Mouse (Mus musculus) lung, embryonic 14.5 days (tissue): ENCODE results near the gene Fndc9. TPM values are rescaled to one million over a fixed set of nuclear protein-coding genes. Genes with fewer than 3 reads are reported as not detected.

Source experiments
- ATAC-seq: fragments of 200-750 bp; cut with Nextera tagmentation; 2 replicates; pipeline ENCODE4 v1.8.0; 2017; ENCODE audit warnings: mild to moderate bottlenecking, moderate TSS enrichment, moderate library complexity; ENCODE audit not compliant: insufficient read depth
- DNase-seq: peaks from one replicate; pipeline ENCODE4 v3.0.0-alpha.2; 2015
- H3K27ac ChIP-seq: fragments of 300-500 bp; sonication (generic); 2 replicates; pipeline ENCODE4 v1.5.1; 2014; ENCODE audit warnings: low read depth, mild to moderate bottlenecking, moderate library complexity
- H3K27me3 ChIP-seq: fragments of 300-500 bp; sonication (generic); 2 replicates; pipeline ENCODE4 v1.6.1; 2014; ENCODE audit warnings: low read length, control low read depth; ENCODE audit not compliant: insufficient read depth
- H3K36me3 ChIP-seq: fragments of 300-500 bp; sonication (generic); 2 replicates; pipeline ENCODE4 v1.6.1; 2014; ENCODE audit warnings: control low read depth; ENCODE audit not compliant: insufficient read depth
- H3K4me1 ChIP-seq: fragments of 300-500 bp; sonication (generic); 2 replicates; pipeline ENCODE4 v1.6.1; 2014; ENCODE audit warnings: antibody characterized with exemption, control low read depth; ENCODE audit not compliant: insufficient read depth
- H3K4me2 ChIP-seq: fragments of 300-500 bp; sonication (generic); 2 replicates; pipeline ENCODE4 v1.6.1; 2014; ENCODE audit warnings: mild to moderate bottlenecking
- H3K4me3 ChIP-seq: fragments of 300-500 bp; sonication (generic); 2 replicates; pipeline ENCODE4 v1.5.1; 2014; ENCODE audit warnings: low read depth, low read length
- H3K9ac ChIP-seq: fragments of 300-500 bp; sonication (generic); 2 replicates; pipeline ENCODE4 v1.6.1; 2014
- H3K9me3 ChIP-seq: fragments of 300-500 bp; sonication (generic); 2 replicates; pipeline ENCODE4 v1.6.1; 2016; ENCODE audit warnings: low read depth, low read length, control low read depth
- CTCF ChIP-seq: IDR thresholded peaks from 2 replicates; pipeline ENCODE4 v1.5.1; 2016; ENCODE audit warnings: antibody characterized with exemption, low read depth
- WGBS: fragments of 180-500 bp; shearing (Covaris S2); extraction: QIAGEN DNeasy Blood & Tissue Kit; methylation state at CpG from one replicate; pipeline ENCODE4 v1.1.7; 2014; 5-methylcytosine and 5-hydroxymethylcytosine counted together
- polyA plus RNA-seq: library from polyadenylated mRNA; unstranded; fragments of >200 nt; fragmentation: Nextera tagmentation; extraction: Ambion mirVana; gene quantifications from 2 replicates; pipeline ENCODE4 v1.2.1, GENCODE M21; 2014

Gene Fndc9
- 0.08 TPM in 1 of 2 replicates, not detected in the other for polyA plus RNA-seq

DNA sequence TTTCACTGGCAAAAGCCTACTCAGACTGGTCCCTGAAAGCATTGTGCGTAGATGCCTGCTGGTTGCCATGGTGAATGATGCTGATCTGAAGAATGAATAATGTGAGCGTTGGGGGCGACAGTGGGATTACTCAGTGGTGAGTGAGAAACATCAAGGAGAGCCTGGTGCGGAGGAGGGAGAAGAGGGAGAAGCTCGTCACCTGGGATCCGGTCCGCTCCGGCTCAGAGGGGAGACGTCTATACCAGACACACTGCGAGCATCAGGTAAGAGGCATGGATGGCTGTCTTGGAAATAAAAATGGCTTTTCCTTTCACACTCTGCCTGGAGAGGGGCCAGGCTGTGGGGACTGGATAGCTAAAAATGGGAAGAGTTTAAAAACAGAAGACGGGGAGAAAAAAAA lies at the start of gene Fndc9:
Gene Fndc9, plus strand, starts transcription at position 198 of the 400 bp plus-strand sequence.
- H3K4me2 ChIP-seq, result no peak within 1 kb of the TSS

DNA sequence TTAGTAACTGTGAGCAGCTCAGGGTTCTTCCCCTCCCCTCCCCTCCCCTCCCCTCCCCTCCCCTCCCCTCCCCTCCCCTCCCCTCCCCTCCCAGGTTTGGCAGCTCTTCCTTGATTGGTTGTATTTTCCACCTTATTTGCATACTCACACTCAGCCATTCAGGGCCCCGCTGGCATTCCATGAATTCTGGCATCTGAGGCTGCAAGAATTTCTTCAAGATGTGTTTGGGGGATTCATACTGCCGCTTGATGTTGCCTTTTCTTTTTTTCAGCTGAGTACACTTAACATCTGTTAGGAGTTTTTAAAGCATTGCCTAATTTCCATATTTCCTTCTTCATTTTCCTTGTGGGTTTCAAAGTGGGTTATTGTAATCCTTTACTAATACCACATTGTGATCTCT lies 47.0 kb upstream of the Fndc9 start:
- WGBS, result 49% methylated on average over 2 of the region's 2 CpGs
- Histone ChIP-seq H3K36me3 (no peaks in the 10 kb centered on the region), H3K27me3 (no peaks in the 10 kb centered on the region), H3K4me1 (0 out of 2 replicates have a peak, but pooled peaks cover 4% of the 10 kb centered on the region), H3K9me3 (no peaks in the 10 kb centered on the region), H3K27ac (no peak overlapping the region), H3K4me2 (no peak overlapping the region), H3K4me3 (no peak overlapping the region), H3K9ac (no peak overlapping the region)
- DNase-seq (peak; percentile 38), ATAC-seq (no peak)
- no peak for TF ChIP-seq CTCF

More for the DNA sequence above, at the start of gene Fndc9:
- TF ChIP-seq CTCF, result no peak
- ATAC-seq (no peak), DNase-seq (no peak)
- Histone ChIP-seq H3K9me3 (no peaks in the 10 kb centered on the region), H3K4me3 (no peak within 1 kb of the TSS), H3K4me1 (no peaks in the 10 kb centered on the region), H3K36me3 (no peaks in the 10 kb centered on the region), H3K27ac (no peak within 1 kb of the TSS), H3K27me3 (no peaks in the 10 kb centered on the region), H3K9ac (no peak within 1 kb of the TSS)
- WGBS, result 66% methylated on average over 11 of the region's 11 CpGs

DNA sequence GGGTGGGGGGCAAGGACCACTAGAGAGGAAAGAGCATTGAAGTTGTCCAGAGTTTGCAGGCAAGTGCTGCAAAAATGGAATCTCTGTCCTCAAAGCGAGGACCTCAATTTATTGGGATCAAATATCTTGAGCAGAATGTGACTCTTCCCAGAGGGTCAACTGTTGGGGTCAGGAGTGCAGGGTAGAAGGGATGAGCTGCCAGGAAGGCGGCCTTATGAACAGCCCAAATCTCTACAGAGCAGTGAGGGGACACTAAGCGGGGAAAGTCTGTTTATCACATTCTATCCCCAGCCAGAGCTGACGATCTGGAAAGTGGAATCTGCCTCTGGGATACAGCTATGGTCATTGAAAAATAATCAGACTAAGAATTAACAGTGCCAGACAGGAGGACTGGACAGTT lies 41.2 kb upstream of the Fndc9 start:
- H3K27ac ChIP-seq, result no peak overlapping the region
- H3K36me3 ChIP-seq, result no peaks in the 10 kb centered on the region
- no peaks in the 10 kb centered on the region for H3K27me3 ChIP-seq
- no peak for DNase-seq
- H3K9me3 ChIP-seq, result no peaks in the 10 kb centered on the region
- TF ChIP-seq CTCF, result no peak
- H3K9ac ChIP-seq, result no peak overlapping the region
- no peak overlapping the region for H3K4me3 ChIP-seq
- 0 out of 2 replicates have a peak, but pooled peaks cover 4% of the 10 kb centered on the region for H3K4me1 ChIP-seq
- ATAC-seq, result no peak
- no peak overlapping the region for H3K4me2 ChIP-seq
- WGBS, result 51% methylated on average over 4 of the region's 4 CpGs

DNA sequence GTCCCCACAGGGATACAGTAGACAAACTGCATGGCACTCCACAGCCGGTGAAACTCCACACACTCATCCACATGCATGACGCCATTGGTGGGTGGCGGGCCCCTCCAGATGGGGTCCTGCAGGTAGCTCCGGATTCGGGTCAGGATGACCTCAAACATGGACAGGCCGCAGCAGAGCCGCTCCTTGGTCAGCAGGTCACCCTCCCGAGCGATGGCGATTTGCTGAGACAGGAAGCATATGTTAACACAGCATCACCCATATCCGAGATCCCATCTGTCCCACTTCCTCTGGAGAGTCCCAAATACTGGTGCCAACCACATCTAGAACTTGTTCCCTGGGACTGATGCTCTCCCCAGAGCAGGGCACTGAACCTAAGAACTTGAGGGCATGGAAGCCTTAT lies 34.7 kb upstream of the Fndc9 start:
- no peak for ATAC-seq
- no peak overlapping the region for H3K4me3 ChIP-seq
- H3K27ac ChIP-seq, result no peak overlapping the region

DNA sequence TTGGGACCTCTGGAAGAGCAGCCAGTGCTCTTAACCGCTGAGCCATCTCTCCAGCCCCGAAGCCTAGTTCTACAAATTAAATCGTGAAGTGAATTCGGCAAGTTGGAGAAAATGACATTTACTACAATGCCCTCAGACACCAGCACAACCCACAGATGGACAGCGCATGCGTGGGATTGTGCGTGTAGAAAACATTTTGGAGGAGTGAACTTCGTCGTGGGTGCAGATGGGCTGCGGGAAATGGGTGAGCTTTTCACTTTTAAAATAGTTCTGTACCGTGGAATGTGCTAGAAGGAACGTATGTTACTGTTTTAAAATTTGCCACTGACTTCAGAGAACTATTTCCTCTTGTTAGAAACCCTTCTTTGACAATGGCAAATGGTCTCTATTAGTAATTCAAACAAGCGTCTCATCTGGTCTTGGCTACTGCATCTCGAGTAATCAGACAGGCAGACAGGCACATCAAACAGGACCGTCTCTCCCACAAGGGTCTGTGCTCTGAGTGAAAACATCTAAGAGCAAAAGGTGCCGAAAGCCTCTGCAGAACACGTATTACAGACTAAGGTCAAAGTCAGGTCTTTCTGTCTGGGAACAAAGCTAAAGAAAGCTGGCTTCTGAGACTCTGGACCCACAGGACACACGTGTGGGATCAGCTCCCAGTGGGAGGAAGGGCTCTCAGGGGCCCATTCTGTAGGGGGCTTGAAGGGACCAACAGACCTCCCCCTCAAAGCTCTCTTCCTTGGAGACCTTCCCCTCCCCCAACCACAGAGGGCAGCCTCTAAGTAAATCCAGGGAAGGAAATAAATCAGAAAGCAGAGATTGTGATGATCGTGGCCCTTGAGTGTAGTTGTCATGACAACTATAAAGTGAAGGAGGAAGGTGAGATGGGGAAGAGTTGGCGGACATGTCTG lies 33.4 kb upstream of the Fndc9 start:
- peak overlapping the region; percentile 52; the same call in 1 of the 2 replicates for H3K27ac ChIP-seq
- peak; percentile 11; the same call in 1 of the 2 replicates for ATAC-seq
- H3K4me3 ChIP-seq, result no peak overlapping the region
- H3K27me3 ChIP-seq, result no peaks in the 10 kb centered on the region
- no peak for TF ChIP-seq CTCF
- peak; percentile 18 for DNase-seq
- H3K36me3 ChIP-seq, result no peaks in the 10 kb centered on the region
- 40% methylated on average over 20 of the region's 20 CpGs for WGBS
- no peak overlapping the region for H3K9ac ChIP-seq
- 0 out of 2 replicates have a peak overlapping the region, but pooled peaks have one; percentile 4 for H3K4me2 ChIP-seq
- H3K4me1 ChIP-seq, result no peaks in the 10 kb centered on the region; the same call in 1 of the 2 replicates
- no peaks in the 10 kb centered on the region for H3K9me3 ChIP-seq

More for the DNA sequence above, 34.7 kb upstream of the Fndc9 start:
- WGBS, result 75% methylated on average over 11 of the region's 11 CpGs
- Histone ChIP-seq H3K9ac (no peak overlapping the region), H3K9me3 (no peaks in the 10 kb centered on the region), H3K27me3 (no peaks in the 10 kb centered on the region), H3K36me3 (no peaks in the 10 kb centered on the region), H3K4me1 (no peaks in the 10 kb centered on the region), H3K4me2 (no peak overlapping the region)
- TF ChIP-seq CTCF, result no peak
- no peak for DNase-seq

DNA sequence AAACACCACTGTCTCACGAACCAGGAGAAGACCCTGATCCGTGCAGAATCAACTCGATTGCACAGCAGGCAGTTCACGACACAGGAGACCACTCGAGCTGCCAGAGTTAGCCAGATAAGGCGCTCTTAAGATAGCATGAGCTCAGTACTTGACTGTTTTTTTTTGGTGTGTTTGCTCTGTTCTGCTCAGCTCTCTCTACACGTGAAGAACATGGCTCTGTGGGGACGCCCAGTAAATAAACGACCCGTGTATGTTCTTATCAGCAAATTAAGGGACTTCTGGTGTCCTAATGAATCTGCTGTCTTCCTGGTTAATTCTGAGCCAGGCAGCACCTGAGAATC lies 32.8 kb upstream of the Fndc9 start:
- Histone ChIP-seq H3K9me3 (no peaks in the 10 kb centered on the region), H3K4me2 (no peak overlapping the region), H3K36me3 (no peaks in the 10 kb centered on the region), H3K27me3 (no peaks in the 10 kb centered on the region), H3K4me1 (no peaks in the 10 kb centered on the region; the same call in 1 of the 2 replicates), H3K4me3 (no peak overlapping the region), H3K9ac (no peak overlapping the region), H3K27ac (peak overlapping the region; percentile 52; the same call in 1 of the 2 replicates)
- peak; percentile 15; the same call in 1 of the 2 replicates for ATAC-seq
- no peak for TF ChIP-seq CTCF
- peak; percentile 41 for DNase-seq
- WGBS, result 17% methylated on average over 10 of the region's 10 CpGs

DNA sequence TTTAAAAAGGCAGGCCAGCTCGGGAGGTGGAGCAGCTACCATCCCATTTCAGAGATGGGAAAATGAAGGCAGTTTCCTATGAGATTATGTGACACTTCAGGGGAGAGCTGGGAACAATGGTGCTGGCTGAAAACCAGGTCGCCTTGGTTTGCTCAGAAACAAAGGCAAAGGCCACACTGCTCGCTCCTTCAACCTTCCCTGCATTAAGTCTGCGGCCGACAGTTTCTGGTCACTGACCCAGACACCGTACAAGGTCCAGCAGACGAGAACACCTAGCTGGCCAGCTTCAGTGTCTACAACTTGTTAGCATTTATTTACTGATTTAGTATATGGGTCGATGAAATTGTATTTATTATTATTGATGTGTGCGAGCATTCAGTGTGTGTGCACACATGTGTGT lies 30.5 kb upstream of the Fndc9 start:
- no peak overlapping the region for H3K4me3 ChIP-seq
- peak overlapping the region; percentile 71; the same call in 1 of the 2 replicates for H3K27ac ChIP-seq
- no peak overlapping the region for H3K9ac ChIP-seq
- no peaks in the 10 kb centered on the region for H3K36me3 ChIP-seq
- no peaks in the 10 kb centered on the region; the same call in 1 of the 2 replicates for H3K4me1 ChIP-seq
- TF ChIP-seq CTCF, result no peak
- no peaks in the 10 kb centered on the region for H3K9me3 ChIP-seq
- no peak for DNase-seq
- no peak for ATAC-seq
- no peak overlapping the region for H3K4me2 ChIP-seq
- no peaks in the 10 kb centered on the region for H3K27me3 ChIP-seq
- 83% methylated on average over 9 of the region's 9 CpGs for WGBS
